21 mouse cellular contexts compared by ENCODE assay signal in genomic region chr3:137941555-137941954, GRCm38 (mm10). TPM values are rescaled to one million over a fixed set of nuclear protein-coding genes. Genes with fewer than 3 reads are reported as not detected.
A peak's percentile ranks its signal among the peaks of the same experiment; 100 is the strongest.
DNase-seq lines count a peak whose midpoint lies in the region; ATAC-seq and TF ChIP-seq lines count a peak whose summit lies in the region.
"Had no signal": no experiment of that assay in that cellular context is flagged by ENCODE, and none has a peak within 500 bp of the region (broad histone marks: within the 10 kb centered on the region; RNA-seq: fewer than 3 reads in every experiment).

No protein-coding gene starts in this region.

- H3K36me3 ChIP-seq in heart, embryonic 12.5 days: 0 out of 2 replicates have a peak, but pooled peaks cover 11% of the 10 kb centered on the region
- H3K36me3 ChIP-seq in heart, embryonic 11.5 days (ENCODE audit: control insufficient read depth, insufficient read depth, low read length): no peaks in the 10 kb centered on the region
- H3K36me3 ChIP-seq in liver, embryonic 11.5 days (ENCODE audit: control insufficient read depth, insufficient read depth, low read length): no peaks in the 10 kb centered on the region
- peaks cover 29% of the 10 kb centered on the region for H3K36me3 ChIP-seq in liver, embryonic 13.5 days
- no peaks in the 10 kb centered on the region for H3K36me3 ChIP-seq in lung, postnatal 0 days (ENCODE audit: insufficient read depth, low read length)
- H3K36me3 ChIP-seq: hindbrain, embryonic 10.5 days; midbrain, embryonic 10.5 days; neural tube, embryonic 15.5 days had no signal

- DNase-seq in liver, embryonic 11.5 days (ENCODE audit: low spot score): no peak
- DNase-seq in liver: no peak
- peak; percentile 26 for DNase-seq in liver, embryonic 13.5 days
- no peak for DNase-seq in retina, embryonic 14.5 days (ENCODE audit: low spot score)
- DNase-seq in lung, adult 2 months: no peak
- no peak for DNase-seq in lung, postnatal 0 days (ENCODE audit: low spot score)
- DNase-seq: adrenal gland, postnatal 10 days; cerebellum, adult 8-10 months; gastrocnemius, postnatal 25 days; kidney, adult 2 months; layer of hippocampus, adult 9-11 months; thymus, adult 2 months; thymus, postnatal 4 days had no signal

- H3K4me1 ChIP-seq in heart, embryonic 12.5 days (replicated peaks): peaks cover 35% of the 10 kb centered on the region
- H3K4me1 ChIP-seq in heart, embryonic 11.5 days (ENCODE audit: control insufficient read depth, insufficient read depth, low read length): peaks cover 12% of the 10 kb centered on the region
- peaks cover 36% of the 10 kb centered on the region for H3K4me1 ChIP-seq in liver, embryonic 11.5 days (replicated peaks; ENCODE audit: control insufficient read depth, insufficient read depth, low read length)
- peaks cover 71% of the 10 kb centered on the region for H3K4me1 ChIP-seq in liver, embryonic 13.5 days (replicated peaks)
- H3K4me1 ChIP-seq in lung, adult 2 months (ENCODE audit: control insufficient read depth, insufficient read depth, low read length): peaks cover 6% of the 10 kb centered on the region; the same call in 1 of the 2 replicates
- no peaks in the 10 kb centered on the region for H3K4me1 ChIP-seq in lung, postnatal 0 days (ENCODE audit: insufficient read depth, low read depth, low read length)

- no peak for TF ChIP-seq CTCF in lung, adult 2 months (IDR thresholded peaks at IDR 0.05; ENCODE audit: insufficient read depth, low read length)
- TF ChIP-seq CTCF in lung, postnatal 0 days (IDR thresholded peaks at IDR 0.05): no peak

- no peak for TF ChIP-seq EP300 in lung, postnatal 0 days (IDR thresholded peaks at IDR 0.05)

- no peaks in the 10 kb centered on the region for H3K27me3 ChIP-seq in heart, embryonic 12.5 days (replicated peaks)
- H3K27me3 ChIP-seq in heart, embryonic 11.5 days (ENCODE audit: control insufficient read depth, insufficient read depth, low read length): no peaks in the 10 kb centered on the region
- no peaks in the 10 kb centered on the region for H3K27me3 ChIP-seq in liver, embryonic 11.5 days (replicated peaks; ENCODE audit: control insufficient read depth, insufficient read depth, low read length)
- no peaks in the 10 kb centered on the region for H3K27me3 ChIP-seq in liver, embryonic 13.5 days
- no peaks in the 10 kb centered on the region for H3K27me3 ChIP-seq in lung, postnatal 0 days (replicated peaks; ENCODE audit: insufficient read depth, low read length)
- H3K27me3 ChIP-seq: neural tube, embryonic 15.5 days had no signal

- no peak for TF ChIP-seq POLR2A in lung, adult 2 months (IDR thresholded peaks at IDR 0.05; ENCODE audit: borderline replicate concordance, extremely low read depth, low read depth, low read length)

- no peak overlapping the region for H3K4me2 ChIP-seq in heart, embryonic 12.5 days
- no peak overlapping the region for H3K4me2 ChIP-seq in heart, embryonic 11.5 days
- H3K4me2 ChIP-seq in liver, embryonic 11.5 days: no peak overlapping the region; the same call in 1 of the 2 replicates
- peak overlapping the region; percentile 28 for H3K4me2 ChIP-seq in liver, embryonic 13.5 days
- H3K4me2 ChIP-seq in lung, postnatal 0 days (replicated peaks; ENCODE audit: low read depth, low read length): no peak overlapping the region
- H3K4me2 ChIP-seq: neural tube, embryonic 15.5 days had no signal

- H3K4me3 ChIP-seq in heart, embryonic 12.5 days: no peak overlapping the region
- H3K4me3 ChIP-seq in heart, embryonic 11.5 days (ENCODE audit: low read depth, low read length): no peak overlapping the region
- no peak overlapping the region for H3K4me3 ChIP-seq in liver, embryonic 11.5 days (ENCODE audit: low read depth, low read length)
- H3K4me3 ChIP-seq in liver, embryonic 13.5 days (replicated peaks): no peak overlapping the region
- H3K4me3 ChIP-seq in lung, adult 2 months (replicated peaks; ENCODE audit: extremely low read depth, low read depth, low read length): no peak overlapping the region
- H3K4me3 ChIP-seq in lung, postnatal 0 days (ENCODE audit: low read depth, low read length): no peak overlapping the region
- H3K4me3 ChIP-seq: hindbrain, embryonic 10.5 days; midbrain, embryonic 10.5 days; neural tube, embryonic 15.5 days had no signal

- no peak for ATAC-seq in heart, embryonic 12.5 days (ENCODE audit: insufficient number of reproducible peaks, low FRiP score)
- no peak for ATAC-seq in heart, embryonic 11.5 days (replicated peaks; ENCODE audit: insufficient number of reproducible peaks, low FRiP score, low TSS enrichment)
- ATAC-seq in liver, embryonic 11.5 days (replicated peaks; ENCODE audit: low FRiP score): peak; percentile 52; the same call in 1 of the 2 replicates
- ATAC-seq in liver, embryonic 13.5 days (ENCODE audit: low read depth): peak; percentile 62
- no peak for ATAC-seq in lung, postnatal 0 days
- ATAC-seq: hindbrain, postnatal 0 days had no signal

- H3K27ac ChIP-seq in heart, embryonic 12.5 days (ENCODE audit: poor library complexity, severe bottlenecking): peak overlapping the region; percentile 86
- no peak overlapping the region; the same call in 1 of the 2 replicates for H3K27ac ChIP-seq in heart, embryonic 11.5 days (ENCODE audit: low read depth, low read length)
- H3K27ac ChIP-seq in liver, embryonic 11.5 days (ENCODE audit: low read depth, low read length): no peak overlapping the region
- H3K27ac ChIP-seq in liver, embryonic 13.5 days: peak overlapping the region; percentile 80
- H3K27ac ChIP-seq in lung, postnatal 0 days (ENCODE audit: low read length): no peak overlapping the region
- H3K27ac ChIP-seq: hindbrain, embryonic 10.5 days; hindbrain, postnatal 0 days; kidney, postnatal 0 days; macrophage; midbrain, embryonic 10.5 days; neural tube, embryonic 15.5 days had no signal

- H3K9ac ChIP-seq in heart, embryonic 12.5 days: no peak overlapping the region
- H3K9ac ChIP-seq in heart, embryonic 11.5 days (ENCODE audit: low read depth, low read length): no peak overlapping the region
- no peak overlapping the region for H3K9ac ChIP-seq in liver, embryonic 11.5 days (ENCODE audit: low read depth, low read length)
- 0 out of 2 replicates have a peak overlapping the region, but pooled peaks have one; percentile 19 for H3K9ac ChIP-seq in liver, embryonic 13.5 days
- H3K9ac ChIP-seq in lung, postnatal 0 days (replicated peaks; ENCODE audit: low read depth): no peak overlapping the region
- H3K9ac ChIP-seq: neural tube, embryonic 15.5 days had no signal

- H3K9me3 ChIP-seq in heart, embryonic 12.5 days (replicated peaks): no peaks in the 10 kb centered on the region
- no peaks in the 10 kb centered on the region for H3K9me3 ChIP-seq in heart, embryonic 11.5 days (replicated peaks; ENCODE audit: control insufficient read depth, low read length)
- no peaks in the 10 kb centered on the region for H3K9me3 ChIP-seq in liver, embryonic 11.5 days (ENCODE audit: control insufficient read depth, low read length)
- no peaks in the 10 kb centered on the region for H3K9me3 ChIP-seq in liver, embryonic 13.5 days (replicated peaks)
- H3K9me3 ChIP-seq in lung, postnatal 0 days (ENCODE audit: low read length): no peaks in the 10 kb centered on the region
- H3K9me3 ChIP-seq: hindbrain, embryonic 10.5 days; midbrain, embryonic 10.5 days; neural tube, embryonic 15.5 days had no signal

RNA-seq across cellular contexts. Expression of gene Lamtor3, which starts 23.2 kb away (rescaled TPM):
- 86.3 and 92.0 TPM in 2 replicates for polyA plus RNA-seq in heart, embryonic 12.5 days (2016; fragmentation: Nextera tagmentation; extraction: Ambion mirVana)
- 97.0 and 97.2 TPM in 2 replicates for polyA plus RNA-seq in heart, embryonic 11.5 days (2014; fragmentation: Nextera tagmentation; extraction: Ambion mirVana)
- polyA plus RNA-seq in liver, embryonic 11.5 days (2014; fragmentation: Nextera tagmentation; extraction: Ambion mirVana): 100 and 105 TPM in 2 replicates
- 65.6 and 78.3 TPM in 2 replicates for polyA plus RNA-seq in liver, embryonic 13.5 days (2015; fragmentation: Nextera tagmentation; extraction: Ambion mirVana)
- polyA plus RNA-seq in lung, adult 2 months (2012; rRNA removed): 19.6 and 31.7 TPM in 2 replicates
- polyA plus RNA-seq in lung, postnatal 0 days (2015; fragmentation: Nextera tagmentation; extraction: Ambion mirVana): 114 and 122 TPM in 2 replicates

RNA-seq across cellular contexts. Expression of gene Dapp1, which starts 39.8 kb away (rescaled TPM):
- 14.8 and 15.1 TPM in 2 replicates for polyA plus RNA-seq in heart, embryonic 12.5 days (2016; fragmentation: Nextera tagmentation; extraction: Ambion mirVana)
- polyA plus RNA-seq in heart, embryonic 11.5 days (2014; fragmentation: Nextera tagmentation; extraction: Ambion mirVana): 14.0 and 15.4 TPM in 2 replicates
- 35.5 and 36.2 TPM in 2 replicates for polyA plus RNA-seq in liver, embryonic 11.5 days (2014; fragmentation: Nextera tagmentation; extraction: Ambion mirVana)
- 14.0 and 20.3 TPM in 2 replicates for polyA plus RNA-seq in liver, embryonic 13.5 days (2015; fragmentation: Nextera tagmentation; extraction: Ambion mirVana)
- polyA plus RNA-seq in lung, adult 2 months (2012; rRNA removed): 4.5 and 7.1 TPM in 2 replicates
- polyA plus RNA-seq in lung, postnatal 0 days (2015; fragmentation: Nextera tagmentation; extraction: Ambion mirVana): 7.9 and 8.9 TPM in 2 replicates

Comparison
In these comparisons a context has a peak if more than half of its experiments do, and no peak if none do; other contexts are left out.
1. H3K27ac ChIP-seq: peak in heart, embryonic 12.5 days (single experiment) and liver, embryonic 13.5 days (single experiment); none in heart, embryonic 11.5 days (single experiment), liver, embryonic 11.5 days (single experiment) and lung, postnatal 0 days (single experiment).
2. ATAC-seq: peak in liver, embryonic 11.5 days (single experiment) and liver, embryonic 13.5 days (single experiment); none in heart, embryonic 12.5 days (single experiment), heart, embryonic 11.5 days (single experiment) and lung, postnatal 0 days (single experiment).